Mouse (Mus musculus): Measurements from ENCODE around the gene Tgif1. TPM values are rescaled to one million over a fixed set of nuclear protein-coding genes. Genes with fewer than 3 reads are reported as not detected.

The Tgif1 gene
- total and polyA plus RNA-seq, 3 experiments, result 44.5 to 74.4 (median 70.6) TPM

- Histone ChIP-seq H3K27me3 (replicated peaks) (no peaks in the 10 kb centered on the region), H3K36me3 (replicated peaks in 1 of 2; ENCODE audit: control insufficient read depth in 1 of 2, insufficient read depth in 1 of 2, low read length in 1 of 2) (peaks cover 0 to 2% of the 10 kb centered on the region in 2 experiments), H3K4me3 (replicated peaks in 1 of 3; ENCODE audit: low read depth in 2 of 3, low read length in 2 of 3, poor library complexity in 1 of 3) (no peak overlapping the region), H3K9me3 (replicated peaks; ENCODE audit: low read length) (no peaks in the 10 kb centered on the region), H3K9ac (ENCODE audit: insufficient read depth, low read depth) (no peak overlapping the region), H3K4me1 (ENCODE audit: control insufficient read depth in 1 of 2, insufficient read depth in 2 of 2) (peaks cover 0 to 14% of the 10 kb centered on the region in 2 experiments; a peak in 2 of 4 replicates), H3K79me2 (replicated peaks; ENCODE audit: control insufficient read depth, extremely low read depth, insufficient read depth, poor library complexity, severe bottlenecking) (no peaks in the 10 kb centered on the region), H3K27ac (ENCODE audit: insufficient read depth, low read depth) (no peak overlapping the region), H3K4me2 (ENCODE audit: insufficient read depth, low read depth, poor library complexity, severe bottlenecking) (no peak overlapping the region)
- in situ Hi-C loops (cut with MboI; ENCODE audit: low pct_ligation_motif_present, low pct_unique_long_range_greater_than_20kb, low sequenced_read_pairs), result no loop called here
- TF ChIP-seq GABPA (IDR thresholded peaks at IDR 0.05; ENCODE audit: insufficient replicate concordance, low read depth, low read length) (no peak), SIN3A (IDR thresholded peaks at IDR 0.05; ENCODE audit: low read length) (no peak), EP300 (IDR thresholded peaks at IDR 0.05; ENCODE audit: low read length) (no peak), USF1 (IDR thresholded peaks at IDR 0.05; ENCODE audit: low read depth, low read length) (no peak), CHD1 (IDR thresholded peaks at IDR 0.05; ENCODE audit: low read depth, low read length) (no peak), MAX (IDR thresholded peaks at IDR 0.05; ENCODE audit: low read length) (no peak), SMC3 (IDR thresholded peaks at IDR 0.05; ENCODE audit: low read depth, low read length) (no peak), E2F4 (IDR thresholded peaks at IDR 0.05; ENCODE audit: insufficient replicate concordance, low read depth, low read length) (no peak), ZKSCAN1 (IDR thresholded peaks at IDR 0.05; ENCODE audit: borderline replicate concordance, low read depth, low read length) (no peak), HCFC1 (IDR thresholded peaks at IDR 0.05; ENCODE audit: low read depth, low read length) (no peak), KAT2A (IDR thresholded peaks at IDR 0.05; ENCODE audit: insufficient replicate concordance, low read length) (no peak), IRF4 (IDR thresholded peaks at IDR 0.05; ENCODE audit: low read depth, low read length) (no peak), ELF1 (IDR thresholded peaks at IDR 0.05; ENCODE audit: low read depth, low read length) (no peak), POLR2AphosphoS2 (IDR thresholded peaks at IDR 0.05; ENCODE audit: low read depth, low read length) (no peak), MXI1 (IDR thresholded peaks at IDR 0.05; ENCODE audit: low read depth, low read length) (no peak), USF2 (conservative IDR thresholded peaks at IDR 0.05; ENCODE audit: low read depth, low read length) (no peak), MAZ (IDR thresholded peaks at IDR 0.05; ENCODE audit: low read depth, low read length) (no peak), TBP (conservative IDR thresholded peaks at IDR 0.05; ENCODE audit: low read depth, low read length) (no peak), ZNF384 (IDR thresholded peaks at IDR 0.05; ENCODE audit: low read depth, low read length) (no peak)
- no peak for DNase-seq (ENCODE audit: extremely low read depth)
- dilution Hi-C loops (cut with MboI; ENCODE audit: extremely low pct_ligation_motif_present, extremely low pct_unique_long_range_greater_than_20kb, low sequenced_read_pairs), result no loop called here
Measured at GRCm38 (mm10) chr17:70802022-70802421, 51.3 kb downstream of the Tgif1 start.

DNA sequence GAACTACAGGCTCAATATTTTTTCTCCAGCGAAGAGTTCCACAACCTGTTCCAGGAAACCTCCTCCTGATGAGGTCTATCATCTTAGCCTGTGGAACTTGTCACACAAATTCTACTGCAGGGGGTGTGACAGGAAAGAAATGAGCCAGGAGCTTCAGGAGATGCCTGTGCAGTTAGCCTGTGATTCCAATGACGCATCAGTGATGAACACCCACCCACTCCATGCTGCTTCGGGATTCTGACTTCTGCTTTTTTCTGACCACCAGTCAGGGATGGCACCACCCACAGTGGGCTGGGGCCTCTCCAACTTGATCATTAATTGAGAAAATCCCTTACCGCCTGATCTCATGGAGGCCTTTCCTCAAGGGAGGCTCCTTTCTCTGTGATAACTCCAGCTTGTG lies 54.1 kb downstream of the Tgif1 start:
- Histone ChIP-seq H3K4me3 (replicated peaks in 1 of 3; ENCODE audit: low read depth in 2 of 3, low read length in 2 of 3, poor library complexity in 1 of 3) (no peak overlapping the region), H3K4me1 (ENCODE audit: control insufficient read depth in 1 of 2, insufficient read depth in 2 of 2) (peaks cover 2 to 11% of the 10 kb centered on the region in 2 experiments; a peak in 2 of 4 replicates), H3K79me2 (replicated peaks; ENCODE audit: control insufficient read depth, extremely low read depth, insufficient read depth, poor library complexity, severe bottlenecking) (no peaks in the 10 kb centered on the region), H3K9me3 (replicated peaks; ENCODE audit: low read length) (no peaks in the 10 kb centered on the region), H3K9ac (ENCODE audit: insufficient read depth, low read depth) (no peak overlapping the region), H3K27ac (ENCODE audit: insufficient read depth, low read depth) (no peak overlapping the region), H3K27me3 (replicated peaks) (no peaks in the 10 kb centered on the region), H3K36me3 (replicated peaks in 1 of 2; ENCODE audit: control insufficient read depth in 1 of 2, insufficient read depth in 1 of 2, low read length in 1 of 2) (peaks cover 0 to 2% of the 10 kb centered on the region in 2 experiments), H3K4me2 (ENCODE audit: insufficient read depth, low read depth, poor library complexity, severe bottlenecking) (no peak overlapping the region)
- dilution Hi-C loops (cut with MboI; ENCODE audit: extremely low pct_ligation_motif_present, extremely low pct_unique_long_range_greater_than_20kb, low sequenced_read_pairs), result no loop called here
- peak; percentile 20 for DNase-seq (ENCODE audit: extremely low read depth)
- in situ Hi-C loops (cut with MboI; ENCODE audit: low pct_ligation_motif_present, low pct_unique_long_range_greater_than_20kb, low sequenced_read_pairs), result no loop called here
- TF ChIP-seq UBTF (IDR thresholded peaks at IDR 0.05; ENCODE audit: low read depth, low read length) (no peak), EP300 (IDR thresholded peaks at IDR 0.05; ENCODE audit: low read length) (no peak), USF2 (conservative IDR thresholded peaks at IDR 0.05; ENCODE audit: low read depth, low read length) (no peak), MAX (IDR thresholded peaks at IDR 0.05; ENCODE audit: low read length) (no peak), ZC3H11A (IDR thresholded peaks at IDR 0.05; ENCODE audit: low read depth, low read length) (no peak), KAT2A (IDR thresholded peaks at IDR 0.05; ENCODE audit: insufficient replicate concordance, low read length) (no peak), USF1 (IDR thresholded peaks at IDR 0.05; ENCODE audit: low read depth, low read length) (no peak), JUND (conservative IDR thresholded peaks at IDR 0.05; ENCODE audit: low read depth, low read length) (no peak), NELFE (IDR thresholded peaks at IDR 0.05; ENCODE audit: low read depth, low read length) (no peak), CHD1 (IDR thresholded peaks at IDR 0.05; ENCODE audit: low read depth, low read length) (no peak)

Data from CH12.LX (cell line).